Mouse (Mus musculus) midbrain, postnatal 0 days (tissue): ENCODE results near the gene Myl7. TPM values are rescaled to one million over a fixed set of nuclear protein-coding genes. Genes with fewer than 3 reads are reported as not detected.

Experiments
- ATAC-seq: fragments of 200-750 bp; cut with Nextera tagmentation; 2 replicates; pipeline ENCODE4 v1.8.0; 2017; ENCODE audit warnings: moderate number of reproducible peaks, mild to moderate bottlenecking, moderate TSS enrichment, moderate library complexity; ENCODE audit not compliant: low FRiP score
- DNase-seq: peaks from one replicate; pipeline ENCODE4 v3.0.0-alpha.2; 2015; ENCODE audit warnings: low spot score
- H3K27ac ChIP-seq: fragments of 300-500 bp; sonication (generic); 2 replicates; pipeline ENCODE4 v1.5.1; 2014; ENCODE audit warnings: low read depth, mild to moderate bottlenecking, low read length, mixed read lengths
- H3K27me3 ChIP-seq: fragments of 300-500 bp; sonication (generic); 2 replicates; pipeline ENCODE4 v1.6.1; 2014; ENCODE audit warnings: low read length, control low read depth, mixed read lengths; ENCODE audit not compliant: insufficient read depth
- H3K36me3 ChIP-seq: fragments of 300-500 bp; sonication (generic); 2 replicates; pipeline ENCODE4 v1.6.1; 2014; ENCODE audit warnings: low read length, control low read depth, mixed read lengths; ENCODE audit not compliant: insufficient read depth
- H3K4me1 ChIP-seq: fragments of 300-500 bp; sonication (generic); 2 replicates; pipeline ENCODE4 v1.6.1; 2014; ENCODE audit warnings: mild to moderate bottlenecking, control low read depth, antibody characterized with exemption, low read length, mixed read lengths; ENCODE audit not compliant: insufficient read depth
- H3K4me2 ChIP-seq: fragments of 300-500 bp; sonication (generic); 2 replicates; pipeline ENCODE4 v1.6.1; 2014; ENCODE audit warnings: low read depth, mild to moderate bottlenecking, low read length, mixed read lengths; ENCODE audit not compliant: poor library complexity, severe bottlenecking
- H3K4me3 ChIP-seq: fragments of 300-500 bp; sonication (generic); 2 replicates; pipeline ENCODE4 v1.5.1; 2014; ENCODE audit warnings: low read depth, mild to moderate bottlenecking, low read length, moderate library complexity
- H3K9ac ChIP-seq: fragments of 300-500 bp; sonication (generic); replicated peaks from 2 replicates; pipeline ENCODE4 v1.6.1; 2014; ENCODE audit warnings: mild to moderate bottlenecking, low read length, moderate library complexity, mixed read lengths; ENCODE audit not compliant: poor library complexity, severe bottlenecking
- H3K9me3 ChIP-seq: fragments of 300-500 bp; sonication (generic); 2 replicates; pipeline ENCODE4 v1.6.1; 2016; ENCODE audit warnings: low read length, control low read depth
- CTCF ChIP-seq: IDR thresholded peaks from 2 replicates; pipeline ENCODE4 v1.5.1; 2016; ENCODE audit warnings: antibody characterized with exemption, mild to moderate bottlenecking
- WGBS: fragments of 180-500 bp; shearing (Covaris S2); extraction: QIAGEN DNeasy Blood & Tissue Kit; methylation state at CpG from one replicate; pipeline ENCODE4 v1.1.7; 2014; 5-methylcytosine and 5-hydroxymethylcytosine counted together
- polyA plus RNA-seq: library from polyadenylated mRNA; unstranded; fragments of >200 nt; fragmentation: Nextera tagmentation; extraction: Ambion mirVana; gene quantifications from 2 replicates; pipeline ENCODE4 v1.2.1, GENCODE M21; 2015
- total RNA-seq: library from RNA; depleted of rRNA; stranded (reverse); fragments of >200 nt; gene quantifications from 2 replicates; pipeline ENCODE4 v1.2.3, GENCODE M21; 2014

The Myl7 gene
- total and polyA plus RNA-seq, 2 experiments from 2014 or later = not detected

DNA sequence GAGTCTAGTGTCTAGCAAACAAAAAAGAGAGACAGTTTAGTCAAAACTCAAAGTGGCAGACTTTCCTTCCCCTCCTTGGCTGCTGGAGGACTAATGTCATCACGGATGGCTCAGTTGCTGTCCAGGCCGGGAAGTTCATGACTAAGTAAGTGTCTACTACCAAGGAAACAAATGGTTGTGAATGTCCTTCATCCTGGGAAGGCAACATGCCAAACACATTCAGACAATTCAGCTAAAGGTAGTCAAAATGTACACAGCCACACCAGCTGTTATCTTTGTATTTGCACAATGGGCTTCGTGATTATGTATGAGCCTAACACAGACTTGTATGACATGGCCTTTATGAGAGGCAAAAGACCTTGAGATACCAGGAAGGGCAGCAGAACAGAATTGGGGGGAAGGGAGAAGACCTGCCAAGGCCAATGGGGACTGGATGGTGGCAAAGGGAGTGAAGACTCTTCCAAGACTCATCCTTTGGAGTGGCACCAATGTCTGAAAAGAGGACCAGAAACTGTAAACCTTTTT lies 28.2 kb upstream of the Myl7 start:
- no peaks in the 10 kb centered on the region for H3K27me3 ChIP-seq
- DNase-seq (no peak), ATAC-seq (no peak)
- no peak overlapping the region for H3K4me2 ChIP-seq
- 79% methylated on average over 3 of the region's 3 CpGs for WGBS
- no peak overlapping the region for H3K27ac ChIP-seq
- H3K9ac ChIP-seq = no peak overlapping the region
- no peaks in the 10 kb centered on the region for H3K9me3 ChIP-seq
- no peaks in the 10 kb centered on the region for H3K4me1 ChIP-seq
- no peaks in the 10 kb centered on the region for H3K36me3 ChIP-seq
- TF ChIP-seq CTCF = no peak
- no peak overlapping the region for H3K4me3 ChIP-seq

DNA sequence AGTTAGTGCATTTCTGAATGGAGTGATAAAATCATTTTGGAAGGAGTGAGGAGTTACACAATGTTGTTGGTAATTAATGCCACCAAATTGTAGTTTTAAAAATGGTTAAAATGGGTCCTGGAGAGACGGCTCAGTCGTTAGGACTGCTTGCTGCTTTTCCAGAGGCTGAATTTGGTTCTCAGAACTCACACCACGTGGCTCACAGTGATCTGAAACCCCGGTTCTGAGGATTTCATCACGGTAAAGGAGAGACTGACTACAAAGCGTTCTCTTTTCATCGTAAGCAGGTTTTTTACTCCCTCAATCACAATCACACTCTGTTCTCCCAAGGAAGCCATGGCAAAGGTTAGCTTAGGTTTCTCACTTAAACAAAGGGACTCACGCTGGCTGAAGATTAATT lies 26.1 kb upstream of the Myl7 start:
- no peak for TF ChIP-seq CTCF
- WGBS = 53% methylated on average over 8 of the region's 8 CpGs

DNA sequence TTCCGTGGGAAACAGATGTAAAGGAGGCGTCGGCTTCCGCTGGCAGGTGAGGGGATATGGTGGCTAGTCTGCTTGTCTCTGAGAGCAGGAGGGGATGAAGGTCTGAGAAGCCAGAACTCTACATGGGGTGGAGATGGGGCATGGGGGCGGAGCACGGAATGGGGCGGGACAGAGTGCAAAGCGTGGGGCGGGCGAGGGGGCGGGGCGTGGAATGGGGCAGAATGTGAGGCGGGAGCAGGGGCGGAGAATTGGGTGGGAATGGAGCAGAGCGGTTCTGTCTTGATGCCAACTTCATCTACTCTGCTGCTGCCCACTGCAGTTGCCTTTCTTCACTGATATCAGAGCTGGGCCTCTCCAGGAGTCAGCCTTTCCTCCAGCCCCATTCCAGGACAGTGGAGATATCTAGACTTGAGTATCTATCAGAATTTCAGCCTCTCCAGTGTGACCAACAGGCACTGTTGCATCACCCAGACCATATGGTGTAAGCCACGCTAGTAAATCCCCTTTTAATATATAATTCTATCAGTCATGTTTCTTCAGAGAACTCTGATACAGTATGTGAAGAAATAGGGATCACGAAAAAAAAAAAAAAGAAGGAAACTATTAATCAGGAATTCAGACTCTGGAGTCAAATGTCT lies 21.9 kb upstream of the Myl7 start:
- Histone ChIP-seq H3K9me3 (no peaks in the 10 kb centered on the region), H3K4me2 (no peak overlapping the region), H3K9ac (no peak overlapping the region), H3K27ac (no peak overlapping the region), H3K4me3 (no peak overlapping the region), H3K4me1 (no peaks in the 10 kb centered on the region), H3K27me3 (no peaks in the 10 kb centered on the region), H3K36me3 (no peaks in the 10 kb centered on the region)
- no peak for TF ChIP-seq CTCF
- DNase-seq (no peak), ATAC-seq (no peak)
- 34% methylated on average over 15 of the region's 17 CpGs for WGBS

More for the DNA sequence above, 26.1 kb upstream of the Myl7 start:
- Histone ChIP-seq H3K9ac (no peak overlapping the region), H3K4me1 (no peaks in the 10 kb centered on the region), H3K36me3 (no peaks in the 10 kb centered on the region), H3K4me3 (no peak overlapping the region), H3K9me3 (no peaks in the 10 kb centered on the region), H3K27ac (no peak overlapping the region), H3K27me3 (no peaks in the 10 kb centered on the region), H3K4me2 (no peak overlapping the region)
- DNase-seq (no peak), ATAC-seq (no peak)

DNA sequence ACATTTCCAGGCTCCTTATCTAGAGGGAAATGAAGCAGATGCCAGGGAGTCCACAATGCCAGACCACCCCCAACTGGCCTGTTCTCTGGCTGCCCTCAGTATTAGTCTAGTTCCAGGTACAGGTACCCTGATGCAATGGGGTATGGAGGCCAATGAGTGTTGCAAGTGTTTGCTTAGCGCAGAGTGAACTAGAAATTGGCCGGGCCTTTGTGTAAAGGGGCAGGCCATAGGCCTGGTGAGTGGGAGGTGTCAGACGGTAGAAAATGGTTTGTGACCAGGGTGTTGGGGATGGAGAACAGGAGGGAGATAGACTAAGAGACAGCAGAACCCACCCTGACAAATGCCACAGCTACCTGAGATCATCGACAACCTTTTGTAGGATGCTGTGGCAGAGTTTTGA lies 21.0 kb upstream of the Myl7 start:
- no peak for TF ChIP-seq CTCF
- H3K9me3 ChIP-seq = no peaks in the 10 kb centered on the region
- 94% methylated on average over 4 of the region's 4 CpGs for WGBS
- no peak overlapping the region for H3K4me2 ChIP-seq
- no peaks in the 10 kb centered on the region for H3K36me3 ChIP-seq
- no peak overlapping the region for H3K9ac ChIP-seq
- DNase-seq (no peak), ATAC-seq (no peak)
- no peaks in the 10 kb centered on the region for H3K4me1 ChIP-seq
- no peak overlapping the region for H3K27ac ChIP-seq
- H3K27me3 ChIP-seq = no peaks in the 10 kb centered on the region
- H3K4me3 ChIP-seq = no peak overlapping the region

DNA sequence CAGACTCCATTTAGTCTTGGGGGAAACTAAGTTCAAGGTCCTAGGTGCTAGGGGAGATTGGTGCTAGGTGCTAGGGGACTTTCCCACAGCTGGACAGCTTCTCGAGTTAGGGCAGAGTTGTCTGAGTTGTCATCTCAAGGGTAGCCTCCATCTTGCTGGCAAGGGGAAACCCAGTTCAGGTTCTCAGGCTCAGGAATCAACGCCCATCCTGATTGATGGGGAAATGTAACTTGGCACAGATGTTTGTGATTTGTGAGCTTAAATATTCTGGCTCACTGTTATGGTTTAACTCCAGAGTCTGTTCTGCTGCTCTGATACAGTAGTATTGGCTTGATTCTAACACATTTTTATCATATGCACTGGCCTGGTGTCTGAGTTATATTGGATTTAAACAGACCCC lies 19.5 kb upstream of the Myl7 start:
- no peak overlapping the region for H3K4me2 ChIP-seq
- H3K36me3 ChIP-seq = no peaks in the 10 kb centered on the region
- TF ChIP-seq CTCF = no peak
- no peaks in the 10 kb centered on the region for H3K27me3 ChIP-seq
- H3K9ac ChIP-seq = no peak overlapping the region
- no peak for ATAC-seq
- H3K27ac ChIP-seq = no peak overlapping the region
- 82% methylated on average over 2 of the region's 2 CpGs for WGBS
- H3K9me3 ChIP-seq = no peaks in the 10 kb centered on the region
- no peak for DNase-seq
- no peaks in the 10 kb centered on the region for H3K4me1 ChIP-seq
- H3K4me3 ChIP-seq = no peak overlapping the region

DNA sequence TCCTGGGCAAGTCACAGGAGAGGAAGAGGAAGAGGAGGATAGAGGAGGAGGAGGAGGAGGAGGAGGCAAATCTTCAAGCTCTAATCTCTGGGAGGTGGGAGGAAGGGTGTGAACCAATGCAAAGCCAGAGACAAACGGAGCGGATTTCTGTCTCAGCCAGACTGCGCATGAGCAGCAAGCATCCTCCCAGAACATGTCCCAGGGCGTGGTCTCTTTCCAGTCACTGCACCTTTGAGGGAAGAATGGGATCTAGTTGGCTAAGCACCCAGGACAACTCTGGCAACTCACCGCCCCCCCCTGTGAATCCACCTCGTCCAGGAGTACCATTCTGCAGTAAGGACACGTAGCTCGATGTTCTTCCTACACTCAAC lies 17.6 kb upstream of the Myl7 start:
- Histone ChIP-seq H3K9me3 (no peaks in the 10 kb centered on the region), H3K27me3 (no peaks in the 10 kb centered on the region), H3K27ac (no peak overlapping the region), H3K4me3 (no peak overlapping the region), H3K4me2 (no peak overlapping the region), H3K9ac (no peak overlapping the region), H3K4me1 (no peaks in the 10 kb centered on the region), H3K36me3 (no peaks in the 10 kb centered on the region)
- 72% methylated on average over 8 of the region's 8 CpGs for WGBS
- no peak for ATAC-seq
- DNase-seq = no peak
- no peak for TF ChIP-seq CTCF
